Mouse (Mus musculus) bone marrow, adult 2 months (tissue): ENCODE results near the gene Clpsl2.

Experiments used
- CTCF ChIP-seq: fragments of 200-500 bp; IDR thresholded peaks from 2 replicates; pipeline ENCODE4 v1.5.1; 2011; ENCODE audit warnings: low read length, control low read depth; ENCODE audit not compliant: control insufficient read depth, insufficient read depth
- POLR2A ChIP-seq: fragments of 200-500 bp; IDR thresholded peaks from 2 replicates; pipeline ENCODE4 v1.6.1; 2011; ENCODE audit warnings: low read depth, mild to moderate bottlenecking, control low read depth, low read length, borderline replicate concordance; ENCODE audit not compliant: control insufficient read depth

GRCm38 (mm10) chr17:28500465-28500864 is 48.7 kb upstream of the Clpsl2 start:
- TF ChIP-seq CTCF (no peak), POLR2A (no peak)
